Mouse (Mus musculus): ENCODE measurements at regions not wholly inside any gene's neighbourhood (a gene's known extent, or its start where the extent isn't known, plus 50 kb on each side); places are given as distances from the start of the nearest gene placed in this dataset.
"Not testable (repeated sequence)": the region's sequence is repeated elsewhere in the genome, so short reads cannot be mapped to it uniquely, and the experiment has no call there.

- peak; percentile 20; the same call in 1 of the 2 replicates for TF ChIP-seq CTCF (IDR thresholded peaks at IDR 0.05)
These were observed 315.0 kb upstream of the Olfr1507 start for GRCm38 (mm10) chr14:52810275-52811127.

GRCm38 (mm10) chr14:52801705-52802104 lies 306.2 kb upstream of the Olfr1507 start:
- H3K4me3 ChIP-seq (ENCODE audit: low read depth, low read length); H3K4me1 ChIP-seq (ENCODE audit: insufficient read depth, low read depth, low read length); H3K36me3 ChIP-seq (ENCODE audit: insufficient read depth, low read length); H3K9me3 ChIP-seq (ENCODE audit: low read length); H3K9ac ChIP-seq (replicated peaks; ENCODE audit: low read depth); DNase-seq (ENCODE audit: low spot score); H3K4me2 ChIP-seq (replicated peaks; ENCODE audit: low read depth, low read length); H3K27ac ChIP-seq (ENCODE audit: low read length); ATAC-seq; H3K27me3 ChIP-seq (replicated peaks; ENCODE audit: insufficient read depth, low read length): not testable (repeated sequence)
- WGBS, result 67% methylated on average over 2 of the region's 2 CpGs

More at GRCm38 (mm10) chr14:52810275-52811127, 315.0 kb upstream of the Olfr1507 start:
- not testable (repeated sequence) for H3K27me3 ChIP-seq (replicated peaks; ENCODE audit: insufficient read depth, low read length); H3K9ac ChIP-seq (replicated peaks; ENCODE audit: low read depth); H3K36me3 ChIP-seq (ENCODE audit: insufficient read depth, low read length); DNase-seq (ENCODE audit: low spot score); H3K27ac ChIP-seq (ENCODE audit: low read length); H3K4me1 ChIP-seq (ENCODE audit: insufficient read depth, low read depth, low read length); H3K4me2 ChIP-seq (replicated peaks; ENCODE audit: low read depth, low read length); H3K9me3 ChIP-seq (ENCODE audit: low read length); ATAC-seq; H3K4me3 ChIP-seq (ENCODE audit: low read depth, low read length)
- WGBS, result 68% methylated on average over 8 of the region's 8 CpGs

DNA sequence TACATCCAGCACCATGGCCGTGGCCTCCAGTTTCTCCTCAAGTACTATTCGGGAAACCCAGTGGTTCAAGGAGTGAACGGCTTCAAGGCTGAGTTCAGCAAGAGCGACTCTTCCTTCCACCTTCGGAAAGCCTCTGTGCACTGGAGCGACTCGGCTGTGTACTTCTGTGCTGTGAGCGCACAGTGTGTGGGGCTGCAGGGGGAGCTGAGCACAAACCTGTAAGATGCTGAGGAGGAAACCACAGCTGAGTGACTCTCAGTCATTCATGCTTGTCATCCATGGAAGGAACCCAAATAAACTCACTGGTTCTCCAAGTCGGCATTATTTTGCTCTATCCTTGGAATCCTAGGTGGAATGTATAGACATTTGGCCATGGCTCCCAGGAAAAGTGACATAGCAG lies 297.1 kb upstream of the Olfr1507 start:
- H3K9ac ChIP-seq (replicated peaks; ENCODE audit: low read depth); H3K4me3 ChIP-seq (ENCODE audit: low read depth, low read length); H3K27me3 ChIP-seq (replicated peaks; ENCODE audit: insufficient read depth, low read length); H3K4me2 ChIP-seq (replicated peaks; ENCODE audit: low read depth, low read length); H3K9me3 ChIP-seq (ENCODE audit: low read length); H3K4me1 ChIP-seq (ENCODE audit: insufficient read depth, low read depth, low read length); H3K36me3 ChIP-seq (ENCODE audit: insufficient read depth, low read length); H3K27ac ChIP-seq (ENCODE audit: low read length); ATAC-seq; DNase-seq (ENCODE audit: low spot score): not testable (repeated sequence)
- WGBS, result 81% methylated on average over 5 of the region's 9 CpGs

GRCm38 (mm10) chr14:52791828-52792227 lies 296.3 kb upstream of the Olfr1507 start:
- not testable (repeated sequence) for H3K27me3 ChIP-seq (replicated peaks; ENCODE audit: insufficient read depth, low read length); H3K9ac ChIP-seq (replicated peaks; ENCODE audit: low read depth); DNase-seq (ENCODE audit: low spot score); H3K4me2 ChIP-seq (replicated peaks; ENCODE audit: low read depth, low read length); H3K36me3 ChIP-seq (ENCODE audit: insufficient read depth, low read length); H3K4me1 ChIP-seq (ENCODE audit: insufficient read depth, low read depth, low read length); ATAC-seq; H3K4me3 ChIP-seq (ENCODE audit: low read depth, low read length); H3K27ac ChIP-seq (ENCODE audit: low read length); H3K9me3 ChIP-seq (ENCODE audit: low read length)
- WGBS, result 36% methylated on average over 6 of the region's 6 CpGs

DNA sequence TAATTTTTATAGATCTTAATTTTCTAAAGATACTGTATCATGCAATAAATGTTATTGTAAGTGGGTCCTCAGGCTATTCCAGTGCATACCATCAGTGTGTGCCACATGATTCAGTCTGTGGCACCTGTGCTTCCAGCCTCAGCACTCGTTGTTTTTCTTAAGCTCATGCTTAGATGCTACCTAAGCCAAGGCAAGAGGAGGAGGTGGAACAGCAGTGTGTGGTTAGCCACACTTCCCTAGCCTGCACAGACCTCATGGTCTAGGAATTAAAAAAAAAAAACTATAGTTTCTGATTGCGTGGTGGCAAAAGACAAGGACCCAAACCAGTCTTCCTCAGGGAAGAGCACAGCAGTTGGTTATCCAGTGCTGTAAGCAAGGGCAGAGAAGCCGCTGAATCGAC lies 287.3 kb upstream of the Olfr1507 start:
- H3K27ac ChIP-seq (ENCODE audit: low read length); H3K4me2 ChIP-seq (replicated peaks; ENCODE audit: low read depth, low read length); ATAC-seq; DNase-seq (ENCODE audit: low spot score); H3K4me3 ChIP-seq (ENCODE audit: low read depth, low read length); H3K9ac ChIP-seq (replicated peaks; ENCODE audit: low read depth); H3K36me3 ChIP-seq (ENCODE audit: insufficient read depth, low read length); H3K9me3 ChIP-seq (ENCODE audit: low read length); H3K27me3 ChIP-seq (replicated peaks; ENCODE audit: insufficient read depth, low read length); H3K4me1 ChIP-seq (ENCODE audit: insufficient read depth, low read depth, low read length): not testable (repeated sequence)
- WGBS, result 61% methylated on average over 4 of the region's 4 CpGs

DNA sequence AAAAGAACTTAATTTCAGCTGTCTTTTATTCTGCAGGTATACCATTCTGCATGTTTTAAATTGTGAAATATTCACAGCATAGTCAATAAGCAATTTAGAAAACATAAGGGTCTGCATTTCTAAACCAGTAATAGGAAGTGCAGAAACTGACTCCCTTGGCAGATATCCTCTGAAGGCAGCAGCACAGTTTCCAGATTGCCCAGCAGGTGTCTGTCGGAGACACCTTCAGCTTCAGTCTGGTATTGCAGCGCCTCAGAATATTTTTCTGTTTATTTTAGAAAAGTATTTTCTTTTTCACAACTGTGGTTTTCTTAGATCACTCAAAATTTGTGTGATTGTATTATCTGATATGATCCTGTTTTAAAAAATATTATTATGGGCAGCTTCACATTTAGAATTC lies 280.3 kb upstream of the Olfr1507 start:
- not testable (repeated sequence) for H3K27ac ChIP-seq (ENCODE audit: low read length); H3K9ac ChIP-seq (replicated peaks; ENCODE audit: low read depth); DNase-seq (ENCODE audit: low spot score); H3K27me3 ChIP-seq (replicated peaks; ENCODE audit: insufficient read depth, low read length); H3K9me3 ChIP-seq (ENCODE audit: low read length); ATAC-seq; H3K4me3 ChIP-seq (ENCODE audit: low read depth, low read length); H3K4me2 ChIP-seq (replicated peaks; ENCODE audit: low read depth, low read length); H3K36me3 ChIP-seq (ENCODE audit: insufficient read depth, low read length); H3K4me1 ChIP-seq (ENCODE audit: insufficient read depth, low read depth, low read length)
- 84% methylated on average over 2 of the region's 2 CpGs for WGBS

GRCm38 (mm10) chr14:52769450-52769849 lies 273.9 kb upstream of the Olfr1507 start:
- ATAC-seq; H3K9ac ChIP-seq (replicated peaks; ENCODE audit: low read depth): not testable (repeated sequence)

DNA sequence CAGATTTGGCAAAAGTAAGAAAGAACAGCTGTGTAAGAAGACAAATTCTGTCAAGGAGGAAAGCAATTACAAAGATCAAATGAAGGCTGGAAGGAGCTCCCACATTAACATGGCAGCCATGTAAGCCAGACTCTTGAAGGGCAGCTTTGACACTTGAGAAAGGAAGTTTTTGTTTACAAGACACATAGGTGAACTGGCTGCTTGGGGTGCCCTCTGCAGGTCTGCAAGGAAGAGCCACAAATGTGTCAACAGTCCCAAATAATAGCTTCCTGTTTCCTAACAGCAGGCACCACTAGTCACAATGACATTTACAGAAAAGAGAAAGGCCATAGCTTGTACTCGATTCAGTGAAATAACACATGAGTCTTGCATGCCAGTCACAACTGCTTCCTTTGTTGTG lies 256.6 kb upstream of the Olfr1507 start:
- not testable (repeated sequence) for H3K27ac ChIP-seq (ENCODE audit: low read length); ATAC-seq; H3K9ac ChIP-seq (replicated peaks; ENCODE audit: low read depth); H3K36me3 ChIP-seq (ENCODE audit: insufficient read depth, low read length); H3K27me3 ChIP-seq (replicated peaks; ENCODE audit: insufficient read depth, low read length); H3K4me2 ChIP-seq (replicated peaks; ENCODE audit: low read depth, low read length); H3K4me1 ChIP-seq (ENCODE audit: insufficient read depth, low read depth, low read length); H3K9me3 ChIP-seq (ENCODE audit: low read length); H3K4me3 ChIP-seq (ENCODE audit: low read depth, low read length); DNase-seq (ENCODE audit: low spot score)
- WGBS, result 56% methylated on average over 1 of the region's 1 CpGs

More at GRCm38 (mm10) chr14:52769450-52769849, 273.9 kb upstream of the Olfr1507 start:
- not testable (repeated sequence) for DNase-seq (ENCODE audit: low spot score); H3K9me3 ChIP-seq (ENCODE audit: low read length); H3K27ac ChIP-seq (ENCODE audit: low read length); H3K4me2 ChIP-seq (replicated peaks; ENCODE audit: low read depth, low read length); H3K27me3 ChIP-seq (replicated peaks; ENCODE audit: insufficient read depth, low read length); H3K4me1 ChIP-seq (ENCODE audit: insufficient read depth, low read depth, low read length); H3K4me3 ChIP-seq (ENCODE audit: low read depth, low read length); H3K36me3 ChIP-seq (ENCODE audit: insufficient read depth, low read length)
- WGBS, result no CpG with 5 or more reads among the region's 1 CpGs

DNA sequence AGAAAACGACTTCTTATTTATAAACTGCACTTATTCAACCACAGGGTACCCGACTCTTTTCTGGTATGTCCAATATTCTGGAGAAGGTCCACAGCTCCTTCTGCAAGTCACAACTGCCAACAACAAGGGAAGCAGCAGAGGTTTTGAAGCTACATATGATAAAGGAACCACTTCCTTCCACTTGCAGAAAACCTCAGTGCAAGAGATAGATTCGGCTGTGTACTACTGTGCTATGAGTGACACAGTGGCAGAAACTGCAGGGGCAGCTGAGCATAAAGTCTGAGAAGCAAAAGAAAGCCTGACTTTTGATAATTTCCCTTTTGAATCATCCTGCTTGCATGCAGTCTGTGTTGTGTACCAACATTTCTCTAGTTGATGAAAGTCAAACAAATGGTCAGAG lies 231.1 kb upstream of the Olfr1507 start:
- not testable (repeated sequence) for H3K27ac ChIP-seq (ENCODE audit: low read length); H3K4me3 ChIP-seq (ENCODE audit: low read depth, low read length); H3K27me3 ChIP-seq (replicated peaks; ENCODE audit: insufficient read depth, low read length); H3K4me1 ChIP-seq (ENCODE audit: insufficient read depth, low read depth, low read length); H3K9me3 ChIP-seq (ENCODE audit: low read length); ATAC-seq; H3K36me3 ChIP-seq (ENCODE audit: insufficient read depth, low read length); H3K9ac ChIP-seq (replicated peaks; ENCODE audit: low read depth); H3K4me2 ChIP-seq (replicated peaks; ENCODE audit: low read depth, low read length); DNase-seq (ENCODE audit: low spot score)
- 40% methylated on average over 2 of the region's 3 CpGs for WGBS

Data from lung, postnatal 0 days (tissue).